Mouse (Mus musculus) heart, postnatal 25 days (tissue): ENCODE data around the gene Vsx2. TPM values are rescaled to one million over a fixed set of nuclear protein-coding genes. Genes with fewer than 3 reads are reported as not detected.

Experiments used
- DNase-seq: peaks from one replicate; pipeline ENCODE4 v3.0.0; 2022; ENCODE audit warnings: low spot score
- intact Hi-C: fragments of 180-260 bp; cut with DNase I; formaldehyde crosslinking; loops from one replicate; pipeline ENCODE4 v1.15.1; 2025
- total RNA-seq, 2 experiments: library from RNA; stranded (reverse); gene quantifications; 2 replicates each; pipeline ENCODE4 v1.2.3; 2021

Vsx2 gene
- total RNA-seq, 2 experiments from 2014 or later: not detected

DNA sequence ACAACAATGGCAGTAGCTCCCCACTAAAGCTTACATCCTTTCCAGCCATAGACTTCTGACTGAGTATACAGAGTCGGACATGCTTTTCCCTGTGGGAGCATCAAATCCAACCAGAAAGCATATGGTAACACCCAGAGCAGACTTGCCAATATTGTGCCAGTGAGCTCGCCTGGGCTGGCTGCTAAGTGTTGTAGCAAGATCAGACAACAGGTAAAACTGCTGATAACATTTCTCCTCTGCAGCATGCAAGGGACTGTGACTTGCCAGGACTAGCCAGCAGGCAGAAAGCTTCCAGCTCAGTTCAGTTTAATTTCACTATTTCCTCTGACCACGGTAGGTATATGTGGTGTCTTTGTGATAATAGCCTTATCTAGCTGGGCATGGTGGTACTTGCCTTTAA, 62.3 kb downstream of the Vsx2 start:
- intact Hi-C loops: no loop called here
- DNase-seq: no peak

- intact Hi-C loops: no loop called here
- no peak for DNase-seq
These were observed 70.7 kb downstream of the Vsx2 start for GRCm38 (mm10) chr12:84640253-84640652.

DNA sequence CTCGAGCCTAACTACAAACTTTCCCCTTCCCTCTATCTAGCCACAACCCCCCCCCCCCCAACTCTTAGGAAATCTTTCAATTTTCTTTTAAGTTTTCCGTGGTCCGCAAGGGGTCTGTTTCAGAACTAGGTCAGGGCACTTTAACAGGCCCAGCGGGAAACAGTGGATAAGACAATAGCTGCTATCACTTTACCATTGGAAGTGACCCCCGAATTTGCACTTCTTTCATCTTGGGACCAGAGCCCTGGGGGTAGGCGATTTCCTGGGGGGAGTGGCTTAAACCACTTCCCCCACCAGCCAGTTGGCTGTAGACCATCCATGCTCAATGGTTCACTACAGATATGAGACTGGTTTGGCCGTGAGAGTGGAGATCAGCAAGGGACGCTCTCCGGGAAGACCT, 71.1 kb downstream of the Vsx2 start, which contains the start of gene Vrtn:
TSS of gene Vrtn (plus strand) at position 366 of the 400 bp plus-strand sequence.
- no peak for DNase-seq
- intact Hi-C loops: no loop called here

Other genes with a start within 250 kb of the Vsx2 start
- 100 to 1,000 TPM; 102 to 106 TPM for gene Coq6, start 208.1 kb upstream of the Vsx2 start, total RNA-seq
- 1 to 10 TPM; 8.3 to 8.5 TPM for gene Fam161b, start 207.9 kb upstream of the Vsx2 start, total RNA-seq
- gene Entpd5, start 160.7 kb upstream of the Vsx2 start, total RNA-seq: 10 to 100 TPM; 58.1 to 59.2 TPM
- gene Bbof1, start 160.7 kb upstream of the Vsx2 start, total RNA-seq: 1 to 10 TPM; 1.3 to 3.0 TPM
- gene Rnf113a2, start 152.6 kb upstream of the Vsx2 start, total RNA-seq: 1 to 10 TPM; 8.4 to 8.5 TPM
- gene Aldh6a1, start 118.8 kb upstream of the Vsx2 start, total RNA-seq: 100 to 1,000 TPM; 178 to 183 TPM
- gene Lin52, start 118.3 kb upstream of the Vsx2 start, total RNA-seq: 10 to 100 TPM; 10.2 to 12.2 TPM
- gene Abcd4, start 47.7 kb downstream of the Vsx2 start, total RNA-seq: 1 to 10 TPM; 6.5 to 6.7 TPM
- not detected for gene Vrtn, start 71.3 kb downstream of the Vsx2 start, total RNA-seq
- gene Syndig1l, start 129.1 kb downstream of the Vsx2 start, total RNA-seq: not detected
- 10 to 100 TPM; 25.7 to 30.4 TPM for gene Npc2, start 203.4 kb downstream of the Vsx2 start, total RNA-seq
- gene Isca2, start 203.5 kb downstream of the Vsx2 start, total RNA-seq: 10 to 100 TPM; 80.0 to 84.7 TPM